Mouse (Mus musculus) testis, adult 2 months (tissue): ENCODE results near the gene Gm26558. TPM values are rescaled to one million over a fixed set of nuclear protein-coding genes. Genes with fewer than 3 reads are reported as not detected.

ENCODE experiments used
- H3K27ac ChIP-seq: fragments of 200-500 bp; 2 replicates; pipeline ENCODE4 v1.5.1; 2012; ENCODE audit warnings: low read depth, low read length; ENCODE audit not compliant: control insufficient read depth, insufficient read depth
- H3K27me3 ChIP-seq: fragments of 200-500 bp; 2 replicates; pipeline ENCODE4 v1.6.1; 2012; ENCODE audit warnings: mild to moderate bottlenecking, low read length, moderate library complexity; ENCODE audit not compliant: control insufficient read depth, insufficient read depth
- H3K36me3 ChIP-seq: fragments of 200-500 bp; 2 replicates; pipeline ENCODE4 v1.6.1; 2012; ENCODE audit warnings: mild to moderate bottlenecking, low read length; ENCODE audit not compliant: control insufficient read depth, insufficient read depth
- H3K4me1 ChIP-seq: fragments of 200-500 bp; 2 replicates; pipeline ENCODE4 v1.6.1; 2012; ENCODE audit warnings: low read length; ENCODE audit not compliant: control insufficient read depth, insufficient read depth
- H3K4me3 ChIP-seq: fragments of 200-500 bp; 2 replicates; pipeline ENCODE4 v1.5.1; 2012; ENCODE audit warnings: low read depth, mild to moderate bottlenecking, low read length, moderate library complexity, mixed read lengths; ENCODE audit not compliant: control insufficient read depth
- CTCF ChIP-seq: fragments of 200-500 bp; IDR thresholded peaks from 2 replicates; pipeline ENCODE4 v1.5.1; 2012; ENCODE audit warnings: low read depth, mild to moderate bottlenecking, inconsistent platforms, low read length, moderate library complexity; ENCODE audit not compliant: control insufficient read depth, insufficient read depth, insufficient replicate concordance
- POLR2A ChIP-seq: fragments of 200-500 bp; IDR thresholded peaks from 2 replicates; pipeline ENCODE4 v1.6.1; 2012; ENCODE audit warnings: low read depth, mild to moderate bottlenecking, inconsistent platforms, low read length, moderate library complexity; ENCODE audit not compliant: control insufficient read depth
- polyA plus RNA-seq: library from polyadenylated mRNA; depleted of rRNA; stranded (reverse); fragments of >200 nt; gene quantifications from 2 replicates; pipeline ENCODE4 v1.2.3, GENCODE M21; 2012

Gm26558 gene
- polyA plus RNA-seq, 1 experiment: 0.12 TPM

GRCm38 (mm10) chr2:70629921-70630320, 32.0 kb downstream of the Gm26558 start:
- H3K4me3 ChIP-seq: no peak overlapping the region
- H3K27me3 ChIP-seq: no peaks in the 10 kb centered on the region
- H3K27ac ChIP-seq: no peak overlapping the region
- TF ChIP-seq POLR2A (no peak), CTCF (no peak)
- H3K4me1 ChIP-seq: peaks cover 10% of the 10 kb centered on the region
- H3K36me3 ChIP-seq: no peaks in the 10 kb centered on the region

- H3K36me3 ChIP-seq: no peaks in the 10 kb centered on the region
- TF ChIP-seq POLR2A: no peak
- no peak for TF ChIP-seq CTCF
- peaks cover 10% of the 10 kb centered on the region for H3K4me1 ChIP-seq
- no peaks in the 10 kb centered on the region for H3K27me3 ChIP-seq
- no peak overlapping the region for H3K27ac ChIP-seq
- H3K4me3 ChIP-seq: no peak overlapping the region
Measured at GRCm38 (mm10) chr2:70629339-70629761, 32.6 kb downstream of the Gm26558 start.

- TF ChIP-seq CTCF: no peak
- TF ChIP-seq POLR2A: no peak
Measured at GRCm38 (mm10) chr2:70628397-70628796, 33.5 kb downstream of the Gm26558 start.

GRCm38 (mm10) chr2:70625761-70626160, 36.1 kb downstream of the Gm26558 start:
- TF ChIP-seq POLR2A (no peak), CTCF (no peak)
- H3K27me3 ChIP-seq: no peaks in the 10 kb centered on the region

More at GRCm38 (mm10) chr2:70628397-70628796, 33.5 kb downstream of the Gm26558 start:
- Histone ChIP-seq H3K27ac (no peak overlapping the region), H3K36me3 (no peaks in the 10 kb centered on the region), H3K4me1 (peaks cover 10% of the 10 kb centered on the region), H3K4me3 (no peak overlapping the region; the same call in 1 of the 2 replicates), H3K27me3 (no peaks in the 10 kb centered on the region)

GRCm38 (mm10) chr2:70622244-70622643, 39.7 kb downstream of the Gm26558 start:
- Histone ChIP-seq H3K4me1 (peaks cover 5% of the 10 kb centered on the region), H3K4me3 (peak overlapping the region; percentile 87), H3K36me3 (no peaks in the 10 kb centered on the region), H3K27ac (peak overlapping the region; percentile 59; the same call in 1 of the 2 replicates), H3K27me3 (no peaks in the 10 kb centered on the region)
- TF ChIP-seq POLR2A (peak; percentile 29; the same call in 1 of the 2 replicates), CTCF (no peak)

More at GRCm38 (mm10) chr2:70625761-70626160, 36.1 kb downstream of the Gm26558 start:
- Histone ChIP-seq H3K27ac (no peak overlapping the region), H3K36me3 (no peaks in the 10 kb centered on the region), H3K4me3 (no peak overlapping the region), H3K4me1 (peaks cover 10% of the 10 kb centered on the region)

GRCm38 (mm10) chr2:70620225-70620624, 41.7 kb downstream of the Gm26558 start:
- Histone ChIP-seq H3K36me3 (no peaks in the 10 kb centered on the region), H3K27me3 (no peaks in the 10 kb centered on the region), H3K4me3 (peak overlapping the region; percentile 27), H3K4me1 (peaks cover 5% of the 10 kb centered on the region), H3K27ac (no peak overlapping the region)
- TF ChIP-seq POLR2A: no peak
- peak; percentile 77; the same call in 1 of the 2 replicates for TF ChIP-seq CTCF

GRCm38 (mm10) chr2:70619232-70619835, 42.6 kb downstream of the Gm26558 start:
- TF ChIP-seq POLR2A: no peak
- peak; percentile 37; the same call in 1 of the 2 replicates for TF ChIP-seq CTCF
- no peaks in the 10 kb centered on the region for H3K36me3 ChIP-seq
- no peaks in the 10 kb centered on the region for H3K27me3 ChIP-seq
- no peak overlapping the region for H3K27ac ChIP-seq
- peak overlapping the region; percentile 27; the same call in 1 of the 2 replicates for H3K4me3 ChIP-seq
- peaks cover 5% of the 10 kb centered on the region for H3K4me1 ChIP-seq
